In genomic region chr17:70683561-70684167, GRCm38 (mm10) we compare ENCODE assay signal across 7 mouse cellular contexts.
A peak's percentile ranks its signal among the peaks of the same experiment; 100 is the strongest.
DNase-seq lines count a peak whose midpoint lies in the region; ATAC-seq and TF ChIP-seq lines count a peak whose summit lies in the region.

No protein-coding gene starts in this region.

- H3K27ac ChIP-seq in intestine, postnatal 0 days (ENCODE audit: low read depth, low read length): no peak overlapping the region

- no peaks in the 10 kb centered on the region for H3K9me3 ChIP-seq in intestine, postnatal 0 days (ENCODE audit: control insufficient read depth)

- no peak overlapping the region for H3K9ac ChIP-seq in intestine, postnatal 0 days (ENCODE audit: low read depth, low read length)

- TF ChIP-seq CTCF in intestine, postnatal 0 days (IDR thresholded peaks at IDR 0.05; ENCODE audit: low read depth): peak; percentile 95

- DNase-seq in adrenal gland, postnatal 14 days: peak; percentile 84
- DNase-seq in embryo, embryonic 11.5 days (ENCODE audit: low read depth, low spot score): peak; percentile 74
- peak; percentile 78 for DNase-seq in left cerebral cortex, postnatal 4 days
- DNase-seq in spleen, postnatal 4 days (ENCODE audit: low spot score in 2 of 2): peak; percentile 35 to 79

- no peaks in the 10 kb centered on the region for H3K27me3 ChIP-seq in intestine, postnatal 0 days (replicated peaks; ENCODE audit: control insufficient read depth, insufficient read depth, low read length)

- H3K4me2 ChIP-seq in intestine, postnatal 0 days (replicated peaks; ENCODE audit: low read depth): no peak overlapping the region

- no peak overlapping the region for H3K4me3 ChIP-seq in intestine, postnatal 0 days (ENCODE audit: low read depth, low read length)

- 13% methylated on average over 15 of the region's 15 CpGs for WGBS in intestine, postnatal 0 days

- ATAC-seq in granulocyte monocyte progenitor cell, adult 5-6 weeks (replicated peaks; ENCODE audit: poor library complexity, severe bottlenecking): peak; percentile 93
- ATAC-seq in intestine, postnatal 0 days: no peak
- ATAC-seq in monocyte, adult 5-6 weeks (replicated peaks; ENCODE audit: insufficient number of reproducible peaks, low FRiP score, low TSS enrichment, poor library complexity, severe bottlenecking): peak; percentile 66

- intact Hi-C loops in left cerebral cortex, postnatal 4 days (cut with DNase I): loop anchor here (5.0 to 10.0 kb wide), 2 partner anchors 159 to 251 kb away; no protein-coding TSS in a partner anchor

- no peaks in the 10 kb centered on the region for H3K36me3 ChIP-seq in intestine, postnatal 0 days (ENCODE audit: control insufficient read depth, insufficient read depth)

- no peaks in the 10 kb centered on the region for H3K4me1 ChIP-seq in intestine, postnatal 0 days (replicated peaks; ENCODE audit: control insufficient read depth, insufficient read depth, low read length)
